Mouse (Mus musculus): ENCODE measurements around the gene Ice2. TPM values are rescaled to one million over a fixed set of nuclear protein-coding genes. Genes with fewer than 3 reads are reported as not detected.

Ice2 gene
- 26.3 and 27.4 TPM in 2 replicates for total RNA-seq (2017)

- peak; percentile 69 for ATAC-seq (ENCODE audit: extremely low read depth, insufficient number of reproducible peaks, low FRiP score, poor library complexity, severe bottlenecking)
Observed at GRCm38 (mm10) chr9:69397760-69398452, at the start of gene Ice2. Ice2 (plus strand) TSS chr9:69397906.

- ATAC-seq (ENCODE audit: extremely low read depth, insufficient number of reproducible peaks, low FRiP score, poor library complexity, severe bottlenecking), result no peak
Observed at GRCm38 (mm10) chr9:69349537-69349936, 48.2 kb upstream of the Ice2 start.

GRCm38 (mm10) chr9:69354228-69354627, 43.5 kb upstream of the Ice2 start:
- ATAC-seq (ENCODE audit: extremely low read depth, insufficient number of reproducible peaks, low FRiP score, poor library complexity, severe bottlenecking), result no peak

GRCm38 (mm10) chr9:69357834-69358233, 39.9 kb upstream of the Ice2 start:
- peak; percentile 57; the same call in 1 of the 2 replicates for ATAC-seq (ENCODE audit: extremely low read depth, insufficient number of reproducible peaks, low FRiP score, poor library complexity, severe bottlenecking)

GRCm38 (mm10) chr9:69358797-69359196, 38.9 kb upstream of the Ice2 start:
- ATAC-seq (ENCODE audit: extremely low read depth, insufficient number of reproducible peaks, low FRiP score, poor library complexity, severe bottlenecking), result no peak

- no peak for ATAC-seq (ENCODE audit: extremely low read depth, insufficient number of reproducible peaks, low FRiP score, poor library complexity, severe bottlenecking)
Observed at GRCm38 (mm10) chr9:69361951-69362445, 35.7 kb upstream of the Ice2 start.

- no peak for ATAC-seq (ENCODE audit: extremely low read depth, insufficient number of reproducible peaks, low FRiP score, poor library complexity, severe bottlenecking)
Observed at GRCm38 (mm10) chr9:69362766-69363165, 34.9 kb upstream of the Ice2 start.

GRCm38 (mm10) chr9:69364117-69364516, 33.6 kb upstream of the Ice2 start:
- no peak for ATAC-seq (ENCODE audit: extremely low read depth, insufficient number of reproducible peaks, low FRiP score, poor library complexity, severe bottlenecking)

- no peak for ATAC-seq (ENCODE audit: extremely low read depth, insufficient number of reproducible peaks, low FRiP score, poor library complexity, severe bottlenecking)
Observed at GRCm38 (mm10) chr9:69367055-69367454, 30.7 kb upstream of the Ice2 start.

- ATAC-seq (ENCODE audit: extremely low read depth, insufficient number of reproducible peaks, low FRiP score, poor library complexity, severe bottlenecking), result peak; percentile 65
Observed at GRCm38 (mm10) chr9:69368071-69368470, 29.6 kb upstream of the Ice2 start.

GRCm38 (mm10) chr9:69371046-69371724, 26.5 kb upstream of the Ice2 start:
- no peak for ATAC-seq (ENCODE audit: extremely low read depth, insufficient number of reproducible peaks, low FRiP score, poor library complexity, severe bottlenecking)

GRCm38 (mm10) chr9:69372871-69373270, 24.8 kb upstream of the Ice2 start:
- no peak for ATAC-seq (ENCODE audit: extremely low read depth, insufficient number of reproducible peaks, low FRiP score, poor library complexity, severe bottlenecking)

- ATAC-seq (ENCODE audit: extremely low read depth, insufficient number of reproducible peaks, low FRiP score, poor library complexity, severe bottlenecking), result no peak
Observed at GRCm38 (mm10) chr9:69376982-69377653, 20.6 kb upstream of the Ice2 start.

- ATAC-seq (ENCODE audit: extremely low read depth, insufficient number of reproducible peaks, low FRiP score, poor library complexity, severe bottlenecking), result peak; percentile 43; the same call in 1 of the 2 replicates
Observed at GRCm38 (mm10) chr9:69377654-69378045, 20.1 kb upstream of the Ice2 start.

- no peak for ATAC-seq (ENCODE audit: extremely low read depth, insufficient number of reproducible peaks, low FRiP score, poor library complexity, severe bottlenecking)
Observed at GRCm38 (mm10) chr9:69380546-69380945, 17.2 kb upstream of the Ice2 start.

GRCm38 (mm10) chr9:69381741-69382140, 16.0 kb upstream of the Ice2 start:
- ATAC-seq (ENCODE audit: extremely low read depth, insufficient number of reproducible peaks, low FRiP score, poor library complexity, severe bottlenecking), result no peak

GRCm38 (mm10) chr9:69384475-69384874, 13.2 kb upstream of the Ice2 start:
- ATAC-seq (ENCODE audit: extremely low read depth, insufficient number of reproducible peaks, low FRiP score, poor library complexity, severe bottlenecking), result no peak

- no peak for ATAC-seq (ENCODE audit: extremely low read depth, insufficient number of reproducible peaks, low FRiP score, poor library complexity, severe bottlenecking)
Observed at GRCm38 (mm10) chr9:69384905-69385304, 12.8 kb upstream of the Ice2 start.

- no peak for ATAC-seq (ENCODE audit: extremely low read depth, insufficient number of reproducible peaks, low FRiP score, poor library complexity, severe bottlenecking)
Observed at GRCm38 (mm10) chr9:69387296-69387695, 10.4 kb upstream of the Ice2 start.

- ATAC-seq (ENCODE audit: extremely low read depth, insufficient number of reproducible peaks, low FRiP score, poor library complexity, severe bottlenecking), result no peak
Observed at GRCm38 (mm10) chr9:69390631-69391030, 7.1 kb upstream of the Ice2 start.

Data from neutrophil, adult 5-6 weeks (primary cell).